Mouse (Mus musculus) heart, adult 2 months (tissue): Measurements from ENCODE around the gene Lrrn4cl. TPM values are rescaled to one million over a fixed set of nuclear protein-coding genes. Genes with fewer than 3 reads are reported as not detected.

ENCODE experiments used
- DNase-seq, 2 experiments: peaks; one replicate each; pipeline ENCODE4 v3.0.0; 2021
- H3K27ac ChIP-seq: fragments of 200-600 bp; 2 replicates; pipeline ENCODE4 v1.8.1; 2022
- H3K27me3 ChIP-seq: fragments of 200-500 bp; 2 replicates; pipeline ENCODE4 v1.6.1; 2012; ENCODE audit warnings: mild to moderate bottlenecking, low read length, inconsistent platforms, mixed read lengths; ENCODE audit not compliant: control insufficient read depth, insufficient read depth
- H3K36me3 ChIP-seq: fragments of 200-500 bp; 2 replicates; pipeline ENCODE4 v1.6.1; 2012; ENCODE audit warnings: low read length, inconsistent platforms; ENCODE audit not compliant: control insufficient read depth, insufficient read depth
- H3K4me1 ChIP-seq: fragments of 200-500 bp; 2 replicates; pipeline ENCODE4 v1.6.1; 2011; ENCODE audit warnings: low read length; ENCODE audit not compliant: control insufficient read depth, insufficient read depth
- H3K4me3 ChIP-seq: fragments of 200-600 bp; 2 replicates; pipeline ENCODE4 v1.8.1; 2022
- H3K79me2 ChIP-seq: fragments of 200-500 bp; replicated peaks from 2 replicates; pipeline ENCODE4 v1.6.1; 2012; ENCODE audit warnings: mild to moderate bottlenecking, inconsistent platforms, low read length, moderate library complexity, mixed read lengths; ENCODE audit not compliant: control insufficient read depth, insufficient read depth
- H3K9ac ChIP-seq: fragments of 200-500 bp; 2 replicates; pipeline ENCODE4 v1.6.1; 2012; ENCODE audit warnings: low read depth, mild to moderate bottlenecking, control low read depth, inconsistent platforms, low read length, mixed read lengths
- CTCF ChIP-seq: fragments of 200-600 bp; IDR thresholded peaks from 2 replicates; pipeline ENCODE4 v1.8.1; 2022; ENCODE audit warnings: antibody characterized with exemption, mild to moderate bottlenecking, moderate library complexity
- EP300 ChIP-seq: fragments of 200-500 bp; IDR thresholded peaks from 2 replicates; pipeline ENCODE4 v1.6.1; 2011; ENCODE audit warnings: low read depth, low read length, control low read depth; ENCODE audit not compliant: insufficient read depth
- POLR2A ChIP-seq: fragments of 200-500 bp; IDR thresholded peaks from 2 replicates; pipeline ENCODE4 v1.6.1; 2011; ENCODE audit warnings: mild to moderate bottlenecking, low read depth, low read length, control low read depth; ENCODE audit not compliant: insufficient read depth
- WGBS: fragments of 180-500 bp; shearing (Covaris S2); methylation state at CpG from one replicate; pipeline ENCODE4 v1.1.7; 2018; 5-methylcytosine and 5-hydroxymethylcytosine counted together
- intact Hi-C: fragments of 180-260 bp; cut with DNase I; formaldehyde crosslinking; loops from one replicate; pipeline ENCODE4 v1.15.1; 2025
- long read RNA-seq: library from polyadenylated mRNA; stranded (forward); transcript quantifications from one replicate; pipeline ENCODE4 v2.0.0, GENCODE M21; 2021
- polyA plus RNA-seq: library from polyadenylated mRNA; depleted of rRNA; stranded (reverse); fragments of >200 nt; gene quantifications from 2 replicates; pipeline ENCODE4 v1.2.3, GENCODE M21; 2012; rRNA removed
- total RNA-seq, 2 experiments: library from RNA; stranded (reverse); gene quantifications; 2 replicates each; pipeline ENCODE4 v1.2.3; 2021

Gene Lrrn4cl
- total RNA-seq (1 to 10 TPM; 2.6 to 3.7 TPM), polyA plus RNA-seq (3.8 and 5.7 TPM in 2 replicates)
- long read RNA-seq, partial matches to known transcripts = 0 of 2 reads
- long read RNA-seq, other reads (novel, unspliced or antisense) = 0 of 2 reads

GRCm38 (mm10) chr19:8850402-8850901, at the start of gene Lrrn4cl:
TSS of gene Lrrn4cl (plus strand) at chr19:8850768.
- intact Hi-C loops = no loop called here
- Histone ChIP-seq H3K9ac (no peak within 1 kb of the TSS), H3K4me1 (peaks cover 2% of the 10 kb centered on the region; the same call in 1 of the 2 replicates), H3K27me3 (no peaks in the 10 kb centered on the region), H3K79me2 (no peaks in the 10 kb centered on the region), H3K4me3 (no peak within 1 kb of the TSS), H3K27ac (peak within 1 kb of the TSS; percentile 6; the same call in 1 of the 2 replicates), H3K36me3 (no peaks in the 10 kb centered on the region)
- DNase-seq = peak; percentile 42 to 57
- no peak for TF ChIP-seq POLR2A
- 10% methylated on average over 7 of the region's 7 CpGs for WGBS

GRCm38 (mm10) chr19:8802130-8802821, 48.3 kb upstream of the Lrrn4cl start, which contains the start of gene Zbtb3:
TSS of gene Zbtb3 (plus strand) at chr19:8802555.
- TF ChIP-seq EP300 (no peak; the same call in 1 of the 2 replicates), POLR2A (peak; percentile 94), CTCF (no peak)
- H3K36me3 ChIP-seq = no peaks in the 10 kb centered on the region; the same call in 1 of the 2 replicates
- H3K27ac ChIP-seq = peak within 1 kb of the TSS; percentile 83
- no peaks in the 10 kb centered on the region; the same call in none of the 2 replicates for H3K4me1 ChIP-seq
- 1% methylated on average over 30 of the region's 30 CpGs for WGBS
- H3K79me2 ChIP-seq = 0 out of 2 replicates have a peak, but pooled peaks cover 1% of the 10 kb centered on the region
- peak; percentile 88 to 96 for DNase-seq
- H3K27me3 ChIP-seq = no peaks in the 10 kb centered on the region
- peak within 1 kb of the TSS; percentile 85 for H3K4me3 ChIP-seq
- intact Hi-C loops = loop anchor here (2.0 to 5.0 kb wide), 2 partner anchors 17 to 80 kb away; partner anchors contain the start of genes Slc3a2 and Ttc9c
- H3K9ac ChIP-seq = peak within 1 kb of the TSS; percentile 60

GRCm38 (mm10) chr19:8803204-8803780, 47.3 kb upstream of the Lrrn4cl start:
- Histone ChIP-seq H3K4me1 (no peaks in the 10 kb centered on the region; the same call in 1 of the 2 replicates), H3K27me3 (no peaks in the 10 kb centered on the region), H3K9ac (no peak overlapping the region), H3K4me3 (no peak overlapping the region), H3K79me2 (0 out of 2 replicates have a peak, but pooled peaks cover 1% of the 10 kb centered on the region), H3K36me3 (no peaks in the 10 kb centered on the region), H3K27ac (no peak overlapping the region; the same call in 1 of the 2 replicates)
- 82% methylated on average over 9 of the region's 9 CpGs for WGBS
- DNase-seq = no peak
- intact Hi-C loops = loop anchor here (2.0 to 5.0 kb wide), 2 partner anchors 16 to 81 kb away; partner anchors contain the start of genes Slc3a2 and Ttc9c
- TF ChIP-seq POLR2A = no peak
- TF ChIP-seq EP300 = no peak
- no peak for TF ChIP-seq CTCF

GRCm38 (mm10) chr19:8803879-8804660, 46.5 kb upstream of the Lrrn4cl start:
- Histone ChIP-seq H3K27me3 (no peaks in the 10 kb centered on the region), H3K36me3 (no peaks in the 10 kb centered on the region), H3K4me1 (no peaks in the 10 kb centered on the region; the same call in 1 of the 2 replicates), H3K4me3 (no peak overlapping the region), H3K9ac (no peak overlapping the region), H3K79me2 (0 out of 2 replicates have a peak, but pooled peaks cover 1% of the 10 kb centered on the region), H3K27ac (no peak overlapping the region)
- no peak for DNase-seq
- WGBS = 87% methylated on average over 11 of the region's 11 CpGs
- TF ChIP-seq CTCF (no peak), EP300 (no peak), POLR2A (no peak)
- intact Hi-C loops = loop anchor here (2.0 to 5.0 kb wide), 2 partner anchors 15 to 82 kb away; partner anchors contain the start of genes Slc3a2 and Ttc9c

GRCm38 (mm10) chr19:8806810-8807209, 43.8 kb upstream of the Lrrn4cl start:
- H3K9ac ChIP-seq = no peak overlapping the region
- H3K4me3 ChIP-seq = no peak overlapping the region
- no peak for DNase-seq
- 0 out of 2 replicates have a peak, but pooled peaks cover 1% of the 10 kb centered on the region for H3K79me2 ChIP-seq
- H3K27ac ChIP-seq = no peak overlapping the region
- 86% methylated on average over 5 of the region's 5 CpGs for WGBS
- H3K27me3 ChIP-seq = no peaks in the 10 kb centered on the region
- H3K36me3 ChIP-seq = peaks cover 2% of the 10 kb centered on the region; the same call in 1 of the 2 replicates
- intact Hi-C loops = no loop called here
- TF ChIP-seq EP300 (no peak), POLR2A (no peak), CTCF (no peak)
- no peaks in the 10 kb centered on the region; the same call in 1 of the 2 replicates for H3K4me1 ChIP-seq
